Mouse (Mus musculus) intestine, embryonic 15.5 days (tissue): ENCODE measurements around the gene Bdh2. TPM values are rescaled to one million over a fixed set of nuclear protein-coding genes. Genes with fewer than 3 reads are reported as not detected.

Experiments used
- ATAC-seq: fragments of 200-750 bp; cut with Nextera tagmentation; 2 replicates; pipeline ENCODE4 v1.8.0; 2017; ENCODE audit warnings: moderate TSS enrichment, moderate library complexity
- H3K27ac ChIP-seq: fragments of 300-500 bp; sonication (generic); 2 replicates; pipeline ENCODE4 v1.5.1; 2015; ENCODE audit warnings: mild to moderate bottlenecking, inconsistent platforms
- H3K27me3 ChIP-seq: fragments of 300-500 bp; sonication (generic); replicated peaks from 2 replicates; pipeline ENCODE4 v1.6.1; 2015; ENCODE audit warnings: inconsistent platforms
- H3K36me3 ChIP-seq: fragments of 300-500 bp; sonication (generic); 2 replicates; pipeline ENCODE4 v1.6.1; 2015; ENCODE audit warnings: inconsistent platforms
- H3K4me1 ChIP-seq: fragments of 300-500 bp; sonication (generic); replicated peaks from 2 replicates; pipeline ENCODE4 v1.6.1; 2015; ENCODE audit warnings: inconsistent platforms
- H3K4me2 ChIP-seq: fragments of 300-500 bp; sonication (generic); replicated peaks from 2 replicates; pipeline ENCODE4 v1.6.1; 2015; ENCODE audit warnings: mild to moderate bottlenecking, inconsistent platforms
- H3K4me3 ChIP-seq: fragments of 300-500 bp; sonication (generic); replicated peaks from 2 replicates; pipeline ENCODE4 v1.5.1; 2015; ENCODE audit warnings: inconsistent platforms
- H3K9ac ChIP-seq: fragments of 300-500 bp; sonication (generic); 2 replicates; pipeline ENCODE4 v1.6.1; 2015; ENCODE audit warnings: inconsistent platforms
- H3K9me3 ChIP-seq: fragments of 300-500 bp; sonication (generic); 2 replicates; pipeline ENCODE4 v1.6.1; 2016; ENCODE audit warnings: inconsistent platforms
- WGBS: fragments of 180-500 bp; shearing (Covaris S2); methylation state at CpG from one replicate; pipeline ENCODE4 v1.1.7; 2015; 5-methylcytosine and 5-hydroxymethylcytosine counted together
- polyA plus RNA-seq: library from polyadenylated mRNA; unstranded; fragments of >200 nt; fragmentation: Nextera tagmentation; extraction: Ambion mirVana; gene quantifications from 2 replicates; pipeline ENCODE4 v1.2.1, GENCODE M21; 2015

The Bdh2 gene
- polyA plus RNA-seq, result 7.1 and 8.9 TPM in 2 replicates

DNA sequence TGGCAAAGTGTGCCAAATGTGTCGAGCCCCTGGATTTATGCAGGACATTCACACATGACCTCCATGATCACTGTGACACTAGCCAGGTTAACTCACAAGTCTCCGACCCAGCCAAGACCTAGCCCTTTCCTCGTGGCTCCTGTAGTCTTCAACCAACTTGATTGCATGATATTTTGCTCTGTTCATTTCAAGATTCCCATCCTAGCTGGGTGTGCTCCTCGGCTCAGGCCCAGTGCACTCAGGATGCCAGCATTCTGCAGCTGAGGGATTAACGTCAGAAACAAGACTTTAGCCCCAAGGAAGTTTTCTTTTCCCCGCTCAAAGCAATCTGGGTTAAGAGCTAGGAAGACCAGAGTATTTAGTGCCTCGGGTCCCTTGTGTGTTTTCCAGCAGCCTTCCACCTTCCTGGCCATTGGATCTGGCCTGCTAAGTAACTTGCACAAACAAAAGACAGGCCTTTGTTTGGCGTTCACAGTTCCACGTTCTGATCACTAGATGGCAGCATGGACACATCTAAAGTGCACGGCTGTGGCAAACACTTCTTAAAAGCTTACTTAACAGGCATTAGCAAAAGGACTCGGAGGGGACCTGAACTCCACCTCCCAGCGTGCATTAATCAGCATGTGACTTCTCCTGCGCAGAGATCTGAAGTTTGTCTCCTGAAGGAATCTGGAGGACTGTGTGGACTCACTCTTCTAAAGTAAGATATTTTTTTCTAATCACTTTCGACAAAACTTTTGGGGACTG is at the start of gene Bdh2:
TSS of gene Bdh2 (plus strand) at position 553 of the 747 bp plus-strand sequence.
- H3K9ac ChIP-seq, result no peak within 1 kb of the TSS
- no peak within 1 kb of the TSS for H3K27ac ChIP-seq
- peak within 1 kb of the TSS; percentile 20 for H3K4me2 ChIP-seq
- no peaks in the 10 kb centered on the region for H3K27me3 ChIP-seq
- no peaks in the 10 kb centered on the region for H3K36me3 ChIP-seq
- H3K4me1 ChIP-seq, result no peaks in the 10 kb centered on the region
- WGBS, result 19% methylated on average over 14 of the region's 14 CpGs
- peak; percentile 86 for ATAC-seq
- H3K9me3 ChIP-seq, result no peaks in the 10 kb centered on the region
- no peak within 1 kb of the TSS for H3K4me3 ChIP-seq

GRCm38 (mm10) chr3:135232058-135232457 is 49.0 kb upstream of the Bdh2 start:
- no peaks in the 10 kb centered on the region for H3K27me3 ChIP-seq
- 65% methylated on average over 3 of the region's 3 CpGs for WGBS
- H3K4me2 ChIP-seq, result no peak overlapping the region
- peaks cover 19% of the 10 kb centered on the region for H3K36me3 ChIP-seq
- H3K4me3 ChIP-seq, result no peak overlapping the region
- 0 out of 2 replicates have a peak, but pooled peaks have one; percentile 60 for ATAC-seq
- no peak overlapping the region for H3K27ac ChIP-seq
- H3K4me1 ChIP-seq, result no peaks in the 10 kb centered on the region
- H3K9me3 ChIP-seq, result no peaks in the 10 kb centered on the region
- no peak overlapping the region for H3K9ac ChIP-seq

DNA sequence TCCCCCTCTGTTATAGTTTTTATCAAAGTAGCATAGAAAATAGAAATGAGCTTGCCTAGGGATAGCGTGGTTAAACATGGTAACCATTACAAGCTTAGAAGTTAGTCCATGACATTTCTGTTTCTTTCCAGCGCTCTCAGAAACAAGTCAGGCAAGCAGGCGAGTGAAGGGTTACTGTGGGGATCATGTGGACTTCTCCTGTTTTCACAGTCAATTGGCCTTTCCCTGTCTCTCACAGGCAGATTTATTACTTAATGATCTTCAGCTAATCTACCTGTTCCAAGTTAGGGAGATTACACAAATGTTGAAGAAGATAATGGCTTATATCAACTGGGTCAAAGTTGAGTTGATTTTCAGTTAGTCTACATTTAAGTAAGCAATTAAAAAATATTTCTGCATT is 48.6 kb upstream of the Bdh2 start:
- no peaks in the 10 kb centered on the region for H3K4me1 ChIP-seq
- H3K36me3 ChIP-seq, result peaks cover 20% of the 10 kb centered on the region
- no peaks in the 10 kb centered on the region for H3K9me3 ChIP-seq
- no peak overlapping the region for H3K9ac ChIP-seq
- no peak overlapping the region for H3K4me2 ChIP-seq
- H3K27me3 ChIP-seq, result no peaks in the 10 kb centered on the region
- ATAC-seq, result peak; percentile 95
- H3K27ac ChIP-seq, result no peak overlapping the region
- WGBS, result 65% methylated on average over 3 of the region's 3 CpGs
- H3K4me3 ChIP-seq, result no peak overlapping the region

GRCm38 (mm10) chr3:135245733-135246132 is 35.3 kb upstream of the Bdh2 start:
- Histone ChIP-seq H3K4me1 (no peaks in the 10 kb centered on the region), H3K9ac (no peak overlapping the region), H3K27ac (no peak overlapping the region), H3K4me3 (no peak overlapping the region), H3K9me3 (no peaks in the 10 kb centered on the region), H3K36me3 (peaks cover 26% of the 10 kb centered on the region), H3K4me2 (no peak overlapping the region), H3K27me3 (no peaks in the 10 kb centered on the region)
- no peak for ATAC-seq

- H3K4me2 ChIP-seq, result no peak overlapping the region
- no peaks in the 10 kb centered on the region for H3K9me3 ChIP-seq
- 95% methylated on average over 6 of the region's 6 CpGs for WGBS
- no peak overlapping the region for H3K27ac ChIP-seq
- no peaks in the 10 kb centered on the region for H3K27me3 ChIP-seq
- H3K9ac ChIP-seq, result no peak overlapping the region
- ATAC-seq, result no peak
- H3K36me3 ChIP-seq, result peaks cover 30% of the 10 kb centered on the region
- no peaks in the 10 kb centered on the region for H3K4me1 ChIP-seq
- no peak overlapping the region for H3K4me3 ChIP-seq
Measured at GRCm38 (mm10) chr3:135246828-135247227, 34.2 kb upstream of the Bdh2 start.

DNA sequence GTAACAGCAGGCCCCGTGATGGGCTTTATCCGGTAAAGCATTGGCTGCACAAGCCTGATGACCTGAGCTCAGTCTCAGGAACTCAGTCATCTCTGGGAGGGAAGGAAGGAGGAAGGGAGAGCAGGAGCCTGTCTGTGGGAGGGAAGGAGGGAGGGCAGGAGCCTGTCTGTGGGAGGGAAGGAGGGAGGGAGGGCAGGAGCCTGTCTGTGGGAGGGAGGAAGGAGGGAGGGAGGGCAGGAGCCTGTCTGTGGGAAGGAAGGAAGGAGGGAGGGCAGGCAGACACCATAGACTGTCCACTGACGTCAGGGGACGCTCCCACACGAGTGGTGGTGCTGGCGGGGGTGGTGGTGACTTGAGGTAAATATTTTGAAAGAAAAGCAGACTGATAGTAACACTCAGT is 31.9 kb upstream of the Bdh2 start:
- Histone ChIP-seq H3K9ac (no peak overlapping the region), H3K4me1 (no peaks in the 10 kb centered on the region), H3K4me3 (no peak overlapping the region), H3K27me3 (no peaks in the 10 kb centered on the region), H3K4me2 (no peak overlapping the region), H3K27ac (no peak overlapping the region), H3K9me3 (no peaks in the 10 kb centered on the region), H3K36me3 (peaks cover 28% of the 10 kb centered on the region)
- ATAC-seq, result peak; percentile 65; the same call in 1 of the 2 replicates
- 74% methylated on average over 6 of the region's 6 CpGs for WGBS

GRCm38 (mm10) chr3:135251825-135252224 is 29.2 kb upstream of the Bdh2 start:
- Histone ChIP-seq H3K4me1 (no peaks in the 10 kb centered on the region), H3K36me3 (peaks cover 36% of the 10 kb centered on the region), H3K27ac (no peak overlapping the region), H3K27me3 (no peaks in the 10 kb centered on the region), H3K9ac (no peak overlapping the region), H3K9me3 (no peaks in the 10 kb centered on the region), H3K4me2 (no peak overlapping the region), H3K4me3 (no peak overlapping the region)
- no peak for ATAC-seq
- 92% methylated on average over 6 of the region's 6 CpGs for WGBS

DNA sequence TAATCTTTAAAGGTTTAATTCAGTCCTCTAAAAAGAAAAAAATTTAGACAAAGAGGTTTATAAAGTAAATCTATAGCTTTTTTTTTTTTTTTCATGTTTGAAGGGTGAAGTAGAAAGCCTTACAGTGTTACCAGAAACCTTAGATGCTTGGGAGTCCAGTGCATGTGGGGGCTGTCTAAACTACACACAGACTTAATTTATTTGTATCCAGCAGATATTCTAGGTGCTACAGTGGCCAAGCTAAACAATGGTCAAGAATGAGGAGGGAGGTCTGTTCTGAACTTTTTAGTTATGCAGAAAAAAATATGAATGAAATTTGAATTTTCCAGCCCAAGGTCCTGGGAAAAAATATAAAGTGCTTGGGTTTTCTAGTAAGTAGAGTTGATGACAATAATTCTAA is 26.2 kb upstream of the Bdh2 start:
- Histone ChIP-seq H3K27ac (no peak overlapping the region), H3K27me3 (no peaks in the 10 kb centered on the region), H3K4me1 (no peaks in the 10 kb centered on the region), H3K36me3 (peaks cover 32% of the 10 kb centered on the region), H3K9ac (no peak overlapping the region), H3K4me3 (no peak overlapping the region), H3K9me3 (no peaks in the 10 kb centered on the region), H3K4me2 (no peak overlapping the region)
- no peak for ATAC-seq

- Histone ChIP-seq H3K27ac (no peak overlapping the region), H3K4me2 (no peak overlapping the region), H3K27me3 (no peaks in the 10 kb centered on the region), H3K36me3 (peaks cover 37% of the 10 kb centered on the region), H3K9me3 (no peaks in the 10 kb centered on the region), H3K4me3 (no peak overlapping the region), H3K4me1 (no peaks in the 10 kb centered on the region), H3K9ac (no peak overlapping the region)
- ATAC-seq, result no peak
- 89% methylated on average over 10 of the region's 10 CpGs for WGBS
Measured at GRCm38 (mm10) chr3:135258919-135259318, 22.1 kb upstream of the Bdh2 start.

GRCm38 (mm10) chr3:135260233-135260632 is 20.8 kb upstream of the Bdh2 start:
- no peak for ATAC-seq
- no peaks in the 10 kb centered on the region for H3K9me3 ChIP-seq
- H3K36me3 ChIP-seq, result peaks cover 35% of the 10 kb centered on the region
- no peak overlapping the region for H3K27ac ChIP-seq
- H3K27me3 ChIP-seq, result no peaks in the 10 kb centered on the region
- H3K9ac ChIP-seq, result no peak overlapping the region
- no peak overlapping the region for H3K4me3 ChIP-seq
- no peak overlapping the region for H3K4me2 ChIP-seq
- H3K4me1 ChIP-seq, result no peaks in the 10 kb centered on the region
- WGBS, result 90% methylated on average over 7 of the region's 7 CpGs

- no peak overlapping the region for H3K4me2 ChIP-seq
- H3K4me1 ChIP-seq, result no peaks in the 10 kb centered on the region
- H3K9ac ChIP-seq, result no peak overlapping the region
- no peak overlapping the region for H3K27ac ChIP-seq
- H3K27me3 ChIP-seq, result no peaks in the 10 kb centered on the region
- ATAC-seq, result no peak
- H3K9me3 ChIP-seq, result no peaks in the 10 kb centered on the region
- peaks cover 23% of the 10 kb centered on the region for H3K36me3 ChIP-seq
- H3K4me3 ChIP-seq, result no peak overlapping the region
- WGBS, result 86% methylated on average over 5 of the region's 5 CpGs
Measured at GRCm38 (mm10) chr3:135268616-135269015, 12.4 kb upstream of the Bdh2 start.

DNA sequence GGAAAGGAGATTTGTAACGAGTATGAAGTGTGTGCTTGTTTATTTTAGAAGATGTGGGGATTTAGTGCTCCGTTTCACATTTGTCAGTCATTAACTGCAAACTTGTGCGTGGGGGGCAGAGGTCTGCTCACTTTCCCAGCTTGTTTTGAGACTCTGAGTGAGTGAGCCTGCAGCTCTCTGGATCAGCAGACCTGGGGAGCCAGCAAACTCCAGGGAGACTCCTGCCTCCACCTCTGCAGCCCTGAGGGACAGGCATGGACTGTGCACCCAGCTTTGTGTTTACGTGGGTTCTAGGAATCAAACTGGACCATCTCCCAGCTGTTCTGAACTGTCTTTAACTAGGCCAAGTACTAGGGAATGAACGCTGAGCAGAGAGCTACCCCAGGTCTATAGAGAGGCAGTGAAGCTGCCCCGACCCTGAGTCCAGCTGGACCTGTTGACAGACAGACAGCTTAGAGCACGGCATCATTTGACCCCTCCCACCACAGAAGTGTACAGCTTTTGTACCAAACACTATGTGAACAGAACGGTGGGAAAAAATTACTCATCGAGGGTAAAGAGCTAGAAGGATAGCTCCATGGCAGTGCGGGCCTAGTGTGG is 11.5 kb upstream of the Bdh2 start:
- WGBS, result 68% methylated on average over 10 of the region's 10 CpGs
- Histone ChIP-seq H3K4me3 (no peak overlapping the region), H3K9me3 (no peaks in the 10 kb centered on the region), H3K27me3 (no peaks in the 10 kb centered on the region), H3K9ac (no peak overlapping the region), H3K4me1 (no peaks in the 10 kb centered on the region), H3K4me2 (no peak overlapping the region), H3K27ac (no peak overlapping the region), H3K36me3 (peaks cover 19% of the 10 kb centered on the region)
- no peak for ATAC-seq

GRCm38 (mm10) chr3:135272627-135273026 is 8.4 kb upstream of the Bdh2 start:
- H3K4me3 ChIP-seq, result no peak overlapping the region
- H3K27me3 ChIP-seq, result no peaks in the 10 kb centered on the region
- no peaks in the 10 kb centered on the region for H3K4me1 ChIP-seq
- no peak overlapping the region for H3K4me2 ChIP-seq
- no peak overlapping the region for H3K9ac ChIP-seq
- H3K36me3 ChIP-seq, result peaks cover 12% of the 10 kb centered on the region
- peak; percentile 45; the same call in 1 of the 2 replicates for ATAC-seq
- no peak overlapping the region for H3K27ac ChIP-seq
- H3K9me3 ChIP-seq, result no peaks in the 10 kb centered on the region
- WGBS, result 59% methylated on average over 12 of the region's 12 CpGs
